Mouse (Mus musculus) olfactory bulb, adult 2 months (tissue): ENCODE results near the gene Ano8. TPM values are rescaled to one million over a fixed set of nuclear protein-coding genes. Genes with fewer than 3 reads are reported as not detected.

Experiments
- H3K27ac ChIP-seq: fragments of 200-500 bp; 2 replicates; pipeline ENCODE4 v1.5.1; 2012; ENCODE audit warnings: low read depth, low read length; ENCODE audit not compliant: insufficient read depth
- H3K4me1 ChIP-seq: fragments of 200-500 bp; 2 replicates; pipeline ENCODE4 v1.6.1; 2012; ENCODE audit warnings: low read length; ENCODE audit not compliant: control insufficient read depth, insufficient read depth
- H3K4me3 ChIP-seq: fragments of 200-500 bp; 2 replicates; pipeline ENCODE4 v1.5.1; 2012; ENCODE audit warnings: mild to moderate bottlenecking, low read depth, low read length, moderate library complexity; ENCODE audit not compliant: insufficient read depth
- CTCF ChIP-seq: fragments of 200-500 bp; IDR thresholded peaks from 2 replicates; pipeline ENCODE4 v1.5.1; 2012; ENCODE audit warnings: low read depth, mild to moderate bottlenecking, low read length, moderate library complexity; ENCODE audit not compliant: insufficient read depth
- POLR2A ChIP-seq: fragments of 200-500 bp; IDR thresholded peaks from 2 replicates; pipeline ENCODE4 v1.6.1; 2012; ENCODE audit warnings: mild to moderate bottlenecking, low read depth, low read length, moderate library complexity; ENCODE audit not compliant: insufficient read depth
- whole genome bisulfite sequencing: fragments of 180-500 bp; shearing (Covaris S2); methylation state at CpG from one replicate; pipeline ENCODE4 v1.1.7; 2018; 5-methylcytosine and 5-hydroxymethylcytosine counted together
- polyA plus RNA-seq: library from polyadenylated mRNA; stranded (reverse); fragments of >200 nt; gene quantifications from 2 replicates; pipeline ENCODE4 v1.2.4, GENCODE M21; 2012; ENCODE audit warnings: low replicate concordance; ENCODE audit not compliant: missing spikeins, insufficient read depth, insufficient read length

Ano8 gene
- polyA plus RNA-seq, 1 experiment = not detected

- WGBS = 94% methylated on average over 4 of the region's 4 CpGs
- H3K4me3 ChIP-seq = no peak overlapping the region
- no peak overlapping the region for H3K27ac ChIP-seq
- TF ChIP-seq POLR2A (no peak), CTCF (no peak)
- H3K4me1 ChIP-seq = peaks cover 8% of the 10 kb centered on the region; the same call in 1 of the 2 replicates
Measured at GRCm38 (mm10) chr8:71505326-71505725, 19.6 kb upstream of the Ano8 start.

GRCm38 (mm10) chr8:71504349-71504748 is 18.6 kb upstream of the Ano8 start:
- 89% methylated on average over 4 of the region's 4 CpGs for WGBS
- H3K27ac ChIP-seq = no peak overlapping the region

GRCm38 (mm10) chr8:71498816-71499690 is 13.3 kb upstream of the Ano8 start:
- Histone ChIP-seq H3K4me1 (peaks cover 28% of the 10 kb centered on the region), H3K4me3 (no peak overlapping the region), H3K27ac (no peak overlapping the region)
- TF ChIP-seq POLR2A = no peak
- no peak for TF ChIP-seq CTCF
- 55% methylated on average over 16 of the region's 16 CpGs for WGBS

More at GRCm38 (mm10) chr8:71504349-71504748, 18.6 kb upstream of the Ano8 start:
- TF ChIP-seq CTCF = no peak
- no peak for TF ChIP-seq POLR2A
- H3K4me3 ChIP-seq = no peak overlapping the region
- H3K4me1 ChIP-seq = 0 out of 2 replicates have a peak, but pooled peaks cover 5% of the 10 kb centered on the region

- 37% methylated on average over 15 of the region's 15 CpGs for WGBS
- H3K27ac ChIP-seq = no peak overlapping the region
- TF ChIP-seq POLR2A = no peak
Measured at GRCm38 (mm10) chr8:71497881-71498501, 12.2 kb upstream of the Ano8 start.

GRCm38 (mm10) chr8:71497077-71497645 is 11.4 kb upstream of the Ano8 start:
- H3K27ac ChIP-seq = no peak overlapping the region
- no peak overlapping the region for H3K4me3 ChIP-seq
- H3K4me1 ChIP-seq = peaks cover 28% of the 10 kb centered on the region
- no peak for TF ChIP-seq POLR2A
- no peak for TF ChIP-seq CTCF
- WGBS = 97% methylated on average over 1 of the region's 1 CpGs

More at GRCm38 (mm10) chr8:71497881-71498501, 12.2 kb upstream of the Ano8 start:
- H3K4me3 ChIP-seq = no peak overlapping the region
- peaks cover 28% of the 10 kb centered on the region for H3K4me1 ChIP-seq

- Histone ChIP-seq H3K4me1 (peaks cover 28% of the 10 kb centered on the region), H3K27ac (no peak overlapping the region), H3K4me3 (no peak overlapping the region)
- TF ChIP-seq CTCF (no peak), POLR2A (no peak)
- 51% methylated on average over 11 of the region's 11 CpGs for WGBS
Measured at GRCm38 (mm10) chr8:71496481-71496880, 10.7 kb upstream of the Ano8 start.

- peaks cover 28% of the 10 kb centered on the region for H3K4me1 ChIP-seq
- no peak overlapping the region for H3K4me3 ChIP-seq
- WGBS = 66% methylated on average over 5 of the region's 5 CpGs
- H3K27ac ChIP-seq = no peak overlapping the region
- TF ChIP-seq CTCF = no peak
- no peak for TF ChIP-seq POLR2A
Measured at GRCm38 (mm10) chr8:71495811-71496210, 10.0 kb upstream of the Ano8 start.

GRCm38 (mm10) chr8:71495039-71495438 is 9.3 kb upstream of the Ano8 start:
- H3K27ac ChIP-seq = no peak overlapping the region
- 0 out of 2 replicates have a peak overlapping the region, but pooled peaks have one; percentile 9 for H3K4me3 ChIP-seq
- WGBS = 9% methylated on average over 16 of the region's 16 CpGs
- peaks cover 28% of the 10 kb centered on the region for H3K4me1 ChIP-seq
- TF ChIP-seq CTCF (peak; percentile 86), POLR2A (no peak)

- 0% methylated on average over 22 of the region's 22 CpGs for WGBS
- Histone ChIP-seq H3K27ac (no peak overlapping the region), H3K4me3 (peak overlapping the region; percentile 78), H3K4me1 (peaks cover 22% of the 10 kb centered on the region)
- TF ChIP-seq CTCF (no peak), POLR2A (no peak)
Measured at GRCm38 (mm10) chr8:71488454-71488853, 2.7 kb upstream of the Ano8 start.
